Mouse (Mus musculus) liver (tissue): ENCODE results near the gene Cltc.
"Not testable (repeated sequence)": the region's sequence is repeated elsewhere in the genome, so short reads cannot be mapped to it uniquely, and the experiment has no call there.

Experiments
- DNase-seq: peaks from one replicate; pipeline ENCODE4 v3.0.0-alpha.2; 2020; ENCODE audit warnings: mixed read lengths

The Cltc gene

DNA sequence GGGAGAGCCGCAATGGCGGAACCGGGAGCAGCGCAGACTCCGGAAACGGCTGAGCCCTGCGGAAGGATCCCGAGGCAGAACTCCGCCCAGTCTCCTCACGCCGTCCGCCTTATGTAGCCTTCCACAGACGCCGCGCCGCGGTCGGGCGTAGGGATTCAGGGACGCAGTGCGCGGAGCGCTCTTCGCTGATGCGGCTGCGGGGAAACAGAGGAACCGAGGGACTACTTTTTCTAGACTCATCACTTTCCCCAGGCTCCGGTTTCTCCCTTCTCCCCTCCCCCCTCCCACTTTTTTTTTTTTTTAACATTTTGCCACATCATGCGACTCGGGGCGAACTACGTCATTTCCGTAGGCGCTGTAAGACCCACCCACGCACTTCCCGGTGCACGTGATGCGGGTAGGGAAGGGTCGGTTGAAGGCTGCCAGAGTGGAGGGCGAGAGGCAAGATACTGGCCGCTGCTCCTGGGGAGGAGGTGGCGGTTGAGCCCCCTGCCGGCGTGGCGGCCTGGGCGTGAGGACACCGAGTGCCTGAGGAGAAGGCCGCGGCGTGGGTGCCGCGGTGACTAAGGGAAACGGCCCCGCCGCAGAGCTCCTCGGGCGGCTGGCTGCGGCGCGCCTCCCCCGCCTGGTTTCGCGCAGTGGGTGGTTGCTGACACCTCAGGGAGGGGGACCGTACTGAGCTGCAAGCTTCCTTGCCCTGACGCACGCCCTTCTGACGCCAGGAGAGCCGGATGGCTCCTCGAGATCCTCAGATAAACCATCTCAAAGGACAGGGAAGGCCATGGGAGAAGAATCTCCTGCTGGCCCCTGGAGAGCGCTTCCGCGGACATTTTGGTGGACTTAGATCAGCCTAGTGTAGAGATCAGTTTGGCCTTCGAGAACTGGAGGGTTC lies at the start of gene Cltc:
Cltc (minus strand) TSS at position 86 of the 892 bp plus-strand sequence.
- peak; percentile 95 for DNase-seq

DNA sequence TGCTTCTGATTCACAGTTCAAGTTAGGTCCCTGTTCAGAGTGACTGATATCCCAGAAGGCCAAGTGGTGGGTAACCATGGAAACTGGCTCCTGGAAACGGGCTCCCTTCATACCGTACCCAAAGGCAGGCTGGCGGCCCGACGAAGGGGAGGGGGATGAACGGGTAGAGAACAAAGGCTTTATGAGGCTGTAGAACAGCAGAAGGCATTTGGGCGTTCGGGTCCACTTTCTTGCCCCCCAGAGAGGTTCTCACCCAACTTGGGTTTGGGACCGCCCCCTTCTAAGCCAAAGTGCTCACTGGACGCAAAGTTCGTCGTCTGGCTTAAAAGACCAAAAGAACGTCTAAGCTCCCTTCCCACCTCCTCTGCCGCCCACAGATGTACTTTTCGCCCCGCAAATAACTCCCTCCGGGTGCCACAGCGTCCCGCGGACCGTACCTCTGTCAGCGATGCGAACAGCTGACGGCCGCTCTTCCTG lies 49.7 kb upstream of the Cltc start:
- peak; percentile 48 for DNase-seq

DNA sequence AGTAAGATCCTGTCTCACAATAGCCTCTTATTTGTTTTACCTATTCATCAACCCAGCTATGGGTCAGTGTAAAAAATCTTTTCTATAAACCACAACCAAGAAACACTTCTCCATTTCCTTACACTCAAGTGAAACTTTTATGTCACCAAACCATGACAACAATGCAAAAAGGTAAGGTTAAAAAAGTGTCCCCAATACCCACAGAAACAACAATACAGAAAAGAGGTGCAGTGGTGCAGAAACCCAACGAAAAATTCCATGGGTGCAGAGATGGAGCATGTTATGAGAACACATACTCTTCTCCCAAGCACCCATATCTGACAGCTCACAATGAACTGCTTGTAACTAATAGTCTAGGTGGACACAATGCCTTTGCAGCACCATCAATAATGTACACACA lies 36.8 kb upstream of the Cltc start:
- DNase-seq: no peak

- not testable (repeated sequence) for DNase-seq
These were observed 30.1 kb upstream of the Cltc start for GRCm38 (mm10) chr11:86787436-86787835.

DNA sequence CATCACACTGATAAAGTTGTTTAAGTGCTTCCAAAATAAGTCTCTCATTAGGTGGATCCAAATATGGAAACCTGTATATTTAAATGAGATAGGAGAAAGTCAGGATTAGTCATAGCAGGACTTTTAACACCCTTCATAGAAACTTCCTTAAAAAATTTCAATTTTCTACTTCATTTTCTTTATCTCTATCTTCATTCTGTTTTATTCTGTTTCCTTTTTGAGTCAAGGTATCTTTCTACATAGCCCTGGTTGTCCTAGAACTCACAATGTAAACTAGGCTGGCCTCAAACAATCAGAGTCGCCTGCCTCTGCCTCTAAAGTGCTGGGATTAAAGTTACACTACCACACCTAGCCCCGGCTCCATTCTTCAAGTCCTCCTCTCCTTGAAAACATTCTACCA lies 28.4 kb upstream of the Cltc start:
- DNase-seq: no peak

DNA sequence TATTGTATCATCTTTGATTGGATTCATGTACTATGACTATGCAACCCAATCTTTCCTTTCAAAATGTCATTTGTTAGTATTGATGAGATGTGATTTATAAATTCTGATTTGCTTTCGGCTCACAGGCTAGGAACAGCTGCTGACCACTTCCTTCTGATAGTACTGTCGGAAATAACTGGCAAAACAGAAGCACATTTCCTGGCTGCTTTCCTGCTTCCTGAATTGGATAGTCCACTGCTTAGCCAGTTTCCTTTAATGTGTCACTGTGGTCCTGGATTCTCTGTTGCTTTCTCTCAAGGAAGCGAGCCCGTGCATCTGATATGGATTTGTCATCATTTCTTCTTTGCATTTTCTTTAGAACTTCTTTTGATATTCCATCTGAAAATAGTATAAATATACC lies 12.5 kb upstream of the Cltc start:
- DNase-seq: no peak

DNA sequence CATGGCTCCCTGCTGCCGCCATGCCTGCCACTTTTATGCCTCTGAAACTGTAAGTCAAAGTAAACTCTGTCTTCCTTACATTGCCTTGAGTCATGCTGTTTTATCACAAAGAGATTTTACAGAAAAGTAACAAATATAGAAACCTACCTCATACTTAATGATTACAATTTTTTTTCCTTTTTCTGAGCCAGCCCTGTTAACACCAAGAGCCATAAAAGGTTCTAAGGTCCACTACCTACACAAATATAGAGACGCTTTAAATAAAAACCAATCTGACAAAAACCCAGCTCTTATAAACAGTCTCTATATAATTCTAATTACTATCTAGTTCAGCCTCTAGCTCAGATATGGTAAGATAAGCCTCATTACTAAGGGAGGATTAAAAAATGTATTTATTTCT lies 7.1 kb upstream of the Cltc start:
- no peak for DNase-seq

DNA sequence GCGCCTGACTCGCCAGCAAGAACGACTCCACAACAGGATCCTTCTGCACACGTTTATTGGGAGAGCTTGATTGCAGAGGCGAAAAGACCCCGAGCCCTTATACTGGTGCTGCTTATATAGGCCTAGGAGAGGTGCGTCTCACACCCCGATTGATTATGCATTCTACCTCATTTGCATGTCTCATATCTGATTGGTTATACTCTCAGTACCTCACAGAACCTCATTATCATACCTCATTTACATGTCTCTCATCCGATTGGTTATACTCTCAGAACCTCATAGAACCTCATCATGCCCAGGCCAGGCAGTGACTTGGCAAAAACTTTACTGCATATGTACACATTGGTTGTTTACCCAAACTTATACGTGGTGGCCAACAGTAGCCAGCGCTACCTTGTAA lies 5.8 kb upstream of the Cltc start:
- DNase-seq: not testable (repeated sequence)

GRCm38 (mm10) chr11:86760357-86760756 lies 3.0 kb upstream of the Cltc start:
- no peak for DNase-seq

GRCm38 (mm10) chr11:86759886-86760285 lies 2.5 kb upstream of the Cltc start:
- DNase-seq: no peak

DNA sequence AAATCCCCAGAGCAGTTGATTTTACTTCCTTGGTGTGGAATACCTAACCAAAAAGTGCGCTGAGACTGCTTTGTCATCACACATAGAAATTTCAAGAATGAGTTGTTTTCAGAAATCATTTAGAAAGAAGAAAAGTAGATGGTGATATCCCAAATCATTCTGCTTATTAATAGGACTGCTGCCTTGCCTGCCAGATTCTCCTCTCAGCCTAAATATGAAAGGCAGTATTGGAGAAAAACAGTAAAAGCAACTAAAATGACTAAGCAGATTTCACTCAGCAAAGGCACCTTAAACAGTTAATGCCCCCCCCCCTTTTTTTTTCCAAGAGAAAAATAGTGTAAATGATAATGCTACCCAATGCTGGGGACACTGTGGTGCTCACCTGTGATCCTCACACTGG lies 1.9 kb upstream of the Cltc start:
- DNase-seq: no peak

- no peak for DNase-seq
These were observed 1.2 kb upstream of the Cltc start for GRCm38 (mm10) chr11:86758559-86758958.

DNA sequence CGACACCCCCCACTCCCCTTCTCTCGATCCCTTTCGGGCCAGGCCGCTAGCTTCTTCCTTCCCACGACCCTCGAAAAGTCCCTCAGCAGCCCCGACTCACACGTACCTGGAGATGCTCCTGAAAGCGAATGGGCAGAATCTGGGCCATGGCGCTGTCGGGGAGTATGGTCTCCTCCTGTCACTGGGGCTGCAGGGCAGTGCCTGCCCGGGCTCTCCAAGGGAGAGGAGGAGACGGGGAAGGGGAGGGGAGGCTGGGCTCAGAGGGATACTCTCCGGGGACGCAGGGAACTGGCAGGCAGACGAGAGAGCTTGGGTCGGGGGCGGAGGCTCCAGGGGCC lies 254 bp downstream of the Cltc start:
- no peak for DNase-seq

- DNase-seq: peak; percentile 79
These were observed 916 bp downstream of the Cltc start for GRCm38 (mm10) chr11:86756156-86757141.

DNA sequence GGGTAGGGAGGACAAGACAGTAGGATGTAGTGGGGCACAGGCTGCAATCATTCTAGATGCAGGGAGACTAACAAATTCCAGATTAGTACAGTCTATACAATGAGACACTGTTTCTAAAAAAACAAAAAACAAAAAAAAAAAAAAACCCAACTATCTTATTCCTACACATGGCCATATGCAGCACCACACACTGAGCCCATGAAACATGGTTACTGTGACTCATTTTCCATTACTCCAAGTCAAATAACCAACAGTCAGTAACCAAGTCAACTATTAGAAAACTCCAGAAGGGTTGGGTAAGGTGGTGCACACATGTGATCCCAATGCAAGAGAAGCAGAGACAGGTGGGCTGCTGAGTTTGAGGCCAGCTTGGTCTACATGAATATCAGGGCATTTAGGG lies 5.0 kb downstream of the Cltc start:
- DNase-seq: no peak

- DNase-seq: no peak
These were observed 6.4 kb downstream of the Cltc start for GRCm38 (mm10) chr11:86751010-86751409.

- DNase-seq: no peak
These were observed 7.5 kb downstream of the Cltc start for GRCm38 (mm10) chr11:86749776-86750423.

GRCm38 (mm10) chr11:86745634-86746404 lies 11.5 kb downstream of the Cltc start:
- no peak for DNase-seq

GRCm38 (mm10) chr11:86742605-86743004 lies 14.8 kb downstream of the Cltc start:
- peak; percentile 82 for DNase-seq

DNA sequence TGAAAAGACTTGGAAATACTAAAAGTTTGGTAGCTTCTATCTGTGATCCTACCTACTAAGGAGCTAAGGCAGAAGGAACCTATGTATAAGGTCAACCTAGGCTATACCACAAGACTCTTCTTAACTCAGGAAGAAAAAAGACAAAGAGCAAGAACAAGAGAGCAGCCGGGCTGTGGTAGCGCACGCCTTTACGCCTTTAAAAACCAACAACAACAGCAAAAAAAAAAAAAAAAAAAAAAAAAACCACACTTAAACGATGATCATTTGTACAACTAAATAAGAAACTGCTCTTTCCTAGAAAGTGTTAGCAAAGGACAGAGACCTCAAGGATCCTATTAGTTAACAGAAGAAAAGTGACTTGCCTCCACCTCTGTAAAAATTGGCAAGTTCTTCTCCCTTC lies 15.9 kb downstream of the Cltc start:
- no peak for DNase-seq

- DNase-seq: no peak
These were observed 17.9 kb downstream of the Cltc start for GRCm38 (mm10) chr11:86739470-86739869.

- DNase-seq: no peak
These were observed 18.4 kb downstream of the Cltc start for GRCm38 (mm10) chr11:86738956-86739355.
